Mouse (Mus musculus): ENCODE measurements around the gene Dhx8.

DNA sequence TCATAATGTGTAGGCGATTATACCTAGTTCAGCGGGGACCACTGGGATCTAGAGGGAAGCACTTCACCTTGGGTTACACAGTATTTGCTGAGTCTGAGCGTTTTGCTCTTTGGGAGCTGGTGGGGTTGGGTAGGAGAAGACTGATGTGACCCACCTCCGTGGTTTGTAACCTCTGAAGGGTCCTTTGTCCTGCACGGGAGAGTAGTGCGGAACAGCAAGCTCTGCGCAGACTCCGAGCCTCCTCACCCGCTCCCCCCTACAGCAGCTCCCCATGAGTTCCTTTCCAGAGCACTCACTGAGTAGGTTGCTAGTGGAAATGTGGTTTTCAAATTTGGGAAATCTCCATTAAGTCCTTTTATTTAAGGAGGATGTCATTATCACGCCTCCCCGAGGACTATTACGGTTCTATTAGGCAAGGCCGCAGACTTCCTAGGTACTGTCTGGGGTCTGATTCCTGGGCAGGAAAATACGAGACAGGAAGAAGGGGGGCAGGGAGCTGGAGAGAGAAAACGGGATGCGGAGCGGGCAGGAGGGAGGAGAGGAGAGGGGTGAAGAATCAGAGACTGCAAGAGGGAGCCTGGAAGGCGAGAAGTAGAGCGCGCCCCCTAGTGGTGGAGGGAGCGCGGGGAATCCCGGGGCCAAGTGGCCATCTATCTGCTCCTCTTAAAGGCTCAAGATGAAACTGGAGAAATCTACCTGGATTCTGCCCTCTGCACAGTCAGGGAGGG, 81.8 kb downstream of the Dhx8 start:
- no peak for TF ChIP-seq USF2 (IDR thresholded peaks at IDR 0.05; ENCODE audit: borderline replicate concordance in 1 of 2, insufficient read depth in 1 of 2, low read depth in 1 of 2, low read length in 2 of 2)
- no peak for TF ChIP-seq MXI1 (IDR thresholded peaks at IDR 0.05; ENCODE audit: low read depth, low read length)
- TF ChIP-seq USF1 (IDR thresholded peaks at IDR 0.05; ENCODE audit: low read depth, low read length), result no peak
- TF ChIP-seq MAZ (IDR thresholded peaks at IDR 0.05; ENCODE audit: low read depth, low read length), result no peak
- TF ChIP-seq MYC (IDR thresholded peaks at IDR 0.05; ENCODE audit: low read depth, low read length), result no peak
- TF ChIP-seq MAX (IDR thresholded peaks at IDR 0.05; ENCODE audit: low read length), result no peak
- TF ChIP-seq KAT2A (conservative IDR thresholded peaks at IDR 0.05; ENCODE audit: low read depth, low read length), result no peak
- no peak for TF ChIP-seq CHD2 (IDR thresholded peaks at IDR 0.05; ENCODE audit: low read length)
